Mouse (Mus musculus) heart, embryonic 13.5 days (tissue): Measurements from ENCODE around the gene Slc6a20a. TPM values are rescaled to one million over a fixed set of nuclear protein-coding genes. Genes with fewer than 3 reads are reported as not detected.
A peak's percentile ranks its signal among the peaks of the same experiment; 100 is the strongest.
"Not testable (repeated sequence)": the region's sequence is repeated elsewhere in the genome, so short reads cannot be mapped to it uniquely, and the experiment has no call there.

Source experiments
- ATAC-seq: fragments of 200-750 bp; cut with Nextera tagmentation; 2 replicates; pipeline ENCODE4 v1.8.0; 2017; ENCODE audit warnings: moderate TSS enrichment; ENCODE audit not compliant: insufficient number of reproducible peaks, low FRiP score, low TSS enrichment; ENCODE audit errors: extremely low read depth
- H3K27ac ChIP-seq: fragments of 300-500 bp; sonication (generic); replicated peaks from 2 replicates; pipeline ENCODE4 v1.5.1; 2015; ENCODE audit warnings: moderate library complexity, mild to moderate bottlenecking, inconsistent platforms
- H3K27me3 ChIP-seq: fragments of 300-500 bp; sonication (generic); replicated peaks from 2 replicates; pipeline ENCODE4 v1.6.1; 2015; ENCODE audit warnings: mild to moderate bottlenecking, inconsistent platforms
- H3K36me3 ChIP-seq: fragments of 300-500 bp; sonication (generic); 2 replicates; pipeline ENCODE4 v1.6.1; 2015; ENCODE audit warnings: mild to moderate bottlenecking, inconsistent platforms
- H3K4me1 ChIP-seq: fragments of 300-500 bp; sonication (generic); 2 replicates; pipeline ENCODE4 v1.6.1; 2015; ENCODE audit warnings: inconsistent platforms
- H3K4me2 ChIP-seq: fragments of 300-500 bp; sonication (generic); 2 replicates; pipeline ENCODE4 v1.6.1; 2015; ENCODE audit warnings: inconsistent platforms, mild to moderate bottlenecking, moderate library complexity
- H3K4me3 ChIP-seq: fragments of 300-500 bp; sonication (generic); 2 replicates; pipeline ENCODE4 v1.5.1; 2015; ENCODE audit warnings: moderate library complexity, mild to moderate bottlenecking, inconsistent platforms
- H3K9ac ChIP-seq: fragments of 300-500 bp; sonication (generic); 2 replicates; pipeline ENCODE4 v1.6.1; 2015; ENCODE audit warnings: inconsistent platforms, mild to moderate bottlenecking, moderate library complexity
- H3K9me3 ChIP-seq: fragments of 300-500 bp; sonication (generic); 2 replicates; pipeline ENCODE4 v1.6.1; 2016; ENCODE audit warnings: inconsistent platforms
- WGBS: fragments of 180-500 bp; shearing (Covaris S2); methylation state at CpG from one replicate; pipeline ENCODE4 v1.1.7; 2015; ENCODE audit warnings: mixed read lengths; 5-methylcytosine and 5-hydroxymethylcytosine counted together
- polyA plus RNA-seq: library from polyadenylated mRNA; unstranded; fragments of >200 nt; fragmentation: Nextera tagmentation; extraction: Ambion mirVana; gene quantifications from 2 replicates; pipeline ENCODE4 v1.2.1, GENCODE M21; 2015

Gene Slc6a20a
- polyA plus RNA-seq, 1 experiment from 2014 or later: not detected

- Histone ChIP-seq H3K4me2 (no peak overlapping the region), H3K36me3 (no peaks in the 10 kb centered on the region), H3K27me3 (peaks cover 51% of the 10 kb centered on the region), H3K9me3 (0 out of 2 replicates have a peak, but pooled peaks cover 5% of the 10 kb centered on the region), H3K4me1 (peaks cover 2% of the 10 kb centered on the region), H3K27ac (no peak overlapping the region), H3K4me3 (no peak overlapping the region), H3K9ac (no peak overlapping the region)
- WGBS: 54% methylated on average over 3 of the region's 3 CpGs
- no peak for ATAC-seq
Observed at GRCm38 (mm10) chr9:123683704-123684103, 5.0 kb upstream of the Slc6a20a start.

- peak overlapping the region; percentile 53 for H3K4me3 ChIP-seq
- peaks cover 8% of the 10 kb centered on the region for H3K4me1 ChIP-seq
- peak overlapping the region; percentile 79 for H3K4me2 ChIP-seq
- H3K27me3 ChIP-seq: peaks cover 96% of the 10 kb centered on the region
- no peak for ATAC-seq
- no peak overlapping the region for H3K9ac ChIP-seq
- 25% methylated on average over 2 of the region's 2 CpGs for WGBS
- no peak overlapping the region for H3K27ac ChIP-seq
- H3K9me3 ChIP-seq: no peaks in the 10 kb centered on the region
- H3K36me3 ChIP-seq: no peaks in the 10 kb centered on the region
Observed at GRCm38 (mm10) chr9:123679198-123679597, 513 bp upstream of the Slc6a20a start.

GRCm38 (mm10) chr9:123665645-123666044, 13.0 kb downstream of the Slc6a20a start:
- Histone ChIP-seq H3K4me3 (no peak overlapping the region), H3K9ac (no peak overlapping the region), H3K9me3 (no peaks in the 10 kb centered on the region), H3K27ac (no peak overlapping the region), H3K36me3 (no peaks in the 10 kb centered on the region), H3K27me3 (no peaks in the 10 kb centered on the region; the same call in 1 of the 2 replicates), H3K4me1 (no peaks in the 10 kb centered on the region), H3K4me2 (no peak overlapping the region)
- no peak for ATAC-seq
- WGBS: 53% methylated on average over 5 of the region's 5 CpGs

- H3K9ac ChIP-seq, H3K4me1 ChIP-seq, H3K36me3 ChIP-seq, ATAC-seq, H3K4me3 ChIP-seq, H3K27ac ChIP-seq, H3K9me3 ChIP-seq, H3K4me2 ChIP-seq: not testable (repeated sequence)
- 76% methylated on average over 18 of the region's 18 CpGs for WGBS
- peaks cover 16% of the 10 kb centered on the region; the same call in 1 of the 2 replicates for H3K27me3 ChIP-seq
Observed at GRCm38 (mm10) chr9:123659986-123660676, 18.6 kb downstream of the Slc6a20a start.

GRCm38 (mm10) chr9:123658981-123659380, 19.7 kb downstream of the Slc6a20a start:
- no peak overlapping the region for H3K4me2 ChIP-seq
- H3K4me1 ChIP-seq: no peaks in the 10 kb centered on the region
- no peaks in the 10 kb centered on the region for H3K36me3 ChIP-seq
- no peak for ATAC-seq
- no peaks in the 10 kb centered on the region for H3K9me3 ChIP-seq
- H3K27me3 ChIP-seq: peaks cover 17% of the 10 kb centered on the region; the same call in 1 of the 2 replicates
- no peak overlapping the region for H3K9ac ChIP-seq
- no peak overlapping the region for H3K27ac ChIP-seq
- no peak overlapping the region for H3K4me3 ChIP-seq

- Histone ChIP-seq H3K4me1 (no peaks in the 10 kb centered on the region), H3K27ac (no peak overlapping the region), H3K9ac (no peak overlapping the region), H3K9me3 (no peaks in the 10 kb centered on the region), H3K27me3 (peaks cover 17% of the 10 kb centered on the region; the same call in 1 of the 2 replicates), H3K4me2 (no peak overlapping the region), H3K4me3 (no peak overlapping the region), H3K36me3 (no peaks in the 10 kb centered on the region)
- WGBS: 69% methylated on average over 3 of the region's 3 CpGs
- ATAC-seq: no peak
Observed at GRCm38 (mm10) chr9:123657457-123657856, 21.2 kb downstream of the Slc6a20a start.

- ATAC-seq: no peak
- no peak overlapping the region for H3K27ac ChIP-seq
- H3K27me3 ChIP-seq: 0 out of 2 replicates have a peak, but pooled peaks cover 3% of the 10 kb centered on the region
- H3K36me3 ChIP-seq: no peaks in the 10 kb centered on the region
- 48% methylated on average over 4 of the region's 4 CpGs for whole genome bisulfite sequencing
- H3K9ac ChIP-seq: no peak overlapping the region
- H3K4me2 ChIP-seq: no peak overlapping the region
- H3K9me3 ChIP-seq: no peaks in the 10 kb centered on the region
- H3K4me1 ChIP-seq: no peaks in the 10 kb centered on the region
- no peak overlapping the region for H3K4me3 ChIP-seq
Observed at GRCm38 (mm10) chr9:123651369-123651768, 27.3 kb downstream of the Slc6a20a start.

- 57% methylated on average over 2 of the region's 2 CpGs for WGBS
- Histone ChIP-seq H3K27ac (no peak overlapping the region), H3K4me2 (no peak overlapping the region), H3K9me3 (no peaks in the 10 kb centered on the region), H3K9ac (no peak overlapping the region), H3K4me1 (no peaks in the 10 kb centered on the region), H3K4me3 (no peak overlapping the region), H3K36me3 (no peaks in the 10 kb centered on the region), H3K27me3 (no peaks in the 10 kb centered on the region)
- no peak for ATAC-seq
Observed at GRCm38 (mm10) chr9:123649785-123650511, 28.7 kb downstream of the Slc6a20a start.

- no peak overlapping the region for H3K9ac ChIP-seq
- H3K9me3 ChIP-seq: no peaks in the 10 kb centered on the region
- H3K27me3 ChIP-seq: peaks cover 17% of the 10 kb centered on the region
- no peaks in the 10 kb centered on the region for H3K36me3 ChIP-seq
- ATAC-seq: no peak
- WGBS: 70% methylated on average over 1 of the region's 1 CpGs
- peaks cover 5% of the 10 kb centered on the region for H3K4me1 ChIP-seq
- H3K4me2 ChIP-seq: no peak overlapping the region
- H3K4me3 ChIP-seq: no peak overlapping the region
- no peak overlapping the region for H3K27ac ChIP-seq
Observed at GRCm38 (mm10) chr9:123640106-123640505, 38.6 kb downstream of the Slc6a20a start.

- Histone ChIP-seq H3K36me3 (no peaks in the 10 kb centered on the region), H3K4me3 (no peak overlapping the region), H3K9me3 (no peaks in the 10 kb centered on the region), H3K4me2 (no peak overlapping the region), H3K4me1 (peaks cover 5% of the 10 kb centered on the region), H3K9ac (no peak overlapping the region), H3K27me3 (peaks cover 13% of the 10 kb centered on the region; the same call in 1 of the 2 replicates), H3K27ac (no peak overlapping the region)
- 64% methylated on average over 1 of the region's 1 CpGs for WGBS
- no peak for ATAC-seq
Observed at GRCm38 (mm10) chr9:123638668-123639089, 40.0 kb downstream of the Slc6a20a start.

- peaks cover 13% of the 10 kb centered on the region; the same call in 1 of the 2 replicates for H3K27me3 ChIP-seq
- H3K4me2 ChIP-seq: no peak overlapping the region
- H3K4me3 ChIP-seq: no peak overlapping the region
- no peak for ATAC-seq
- H3K9me3 ChIP-seq: no peaks in the 10 kb centered on the region
- no peaks in the 10 kb centered on the region for H3K36me3 ChIP-seq
- H3K4me1 ChIP-seq: peaks cover 5% of the 10 kb centered on the region
- H3K27ac ChIP-seq: no peak overlapping the region
- H3K9ac ChIP-seq: no peak overlapping the region
Observed at GRCm38 (mm10) chr9:123638231-123638630, 40.5 kb downstream of the Slc6a20a start.
